Mouse (Mus musculus) G1E (cell line): ENCODE results near the gene Sema3e.

Source experiments
- CTCF ChIP-seq: IDR thresholded peaks from 2 replicates; pipeline ENCODE4 v1.5.1; 2012; ENCODE audit warnings: low read depth, low read length, inconsistent platforms, mixed read lengths
- GATA1 ChIP-seq: IDR thresholded peaks from 2 replicates; pipeline ENCODE4 v1.6.1; 2012; ENCODE audit warnings: borderline replicate concordance, low read length, inconsistent platforms, mixed read lengths
- GATA2 ChIP-seq: IDR thresholded peaks from 2 replicates; pipeline ENCODE4 v1.6.1; 2012; ENCODE audit warnings: low read depth, low read length, inconsistent platforms, borderline replicate concordance
- POLR2AphosphoS5 ChIP-seq: IDR thresholded peaks from 2 replicates; pipeline ENCODE4 v1.6.1; 2012; ENCODE audit warnings: low read depth, low read length, inconsistent platforms; ENCODE audit not compliant: insufficient replicate concordance
- TAL1 ChIP-seq: conservative IDR thresholded peaks from 2 replicates; pipeline ENCODE4 v1.6.1; 2012; ENCODE audit warnings: low read depth, low read length, inconsistent platforms, mixed read lengths

- TF ChIP-seq CTCF, result no peak
- no peak for TF ChIP-seq GATA1
- no peak for TF ChIP-seq TAL1
- TF ChIP-seq POLR2AphosphoS5, result no peak
- TF ChIP-seq GATA2, result no peak
Observed at GRCm38 (mm10) chr5:14088100-14088499, 63.0 kb downstream of the Sema3e start.
